Mouse (Mus musculus) heart, embryonic 11.5 days (tissue): ENCODE results near the gene Mrpl9. TPM values are rescaled to one million over a fixed set of nuclear protein-coding genes. Genes with fewer than 3 reads are reported as not detected.

ENCODE experiments used
- ATAC-seq: fragments of 200-750 bp; cut with Nextera tagmentation; replicated peaks from 2 replicates; pipeline ENCODE4 v1.8.0; 2017; ENCODE audit warnings: moderate library complexity; ENCODE audit not compliant: insufficient number of reproducible peaks, low FRiP score, low TSS enrichment
- H3K27ac ChIP-seq: fragments of 300-500 bp; sonication (generic); 2 replicates; pipeline ENCODE4 v1.5.1; 2014; ENCODE audit warnings: mild to moderate bottlenecking, low read depth, low read length
- H3K27me3 ChIP-seq: fragments of 300-500 bp; sonication (generic); 2 replicates; pipeline ENCODE4 v1.6.1; 2014; ENCODE audit warnings: mild to moderate bottlenecking, low read length, mixed read lengths; ENCODE audit not compliant: control insufficient read depth, insufficient read depth
- H3K36me3 ChIP-seq: fragments of 300-500 bp; sonication (generic); 2 replicates; pipeline ENCODE4 v1.6.1; 2014; ENCODE audit warnings: mild to moderate bottlenecking, low read length, moderate library complexity, mixed read lengths; ENCODE audit not compliant: control insufficient read depth, insufficient read depth
- H3K4me1 ChIP-seq: fragments of 300-500 bp; sonication (generic); 2 replicates; pipeline ENCODE4 v1.6.1; 2014; ENCODE audit warnings: low read length; ENCODE audit not compliant: control insufficient read depth, insufficient read depth
- H3K4me2 ChIP-seq: fragments of 300-500 bp; sonication (generic); 2 replicates; pipeline ENCODE4 v1.6.1; 2014; ENCODE audit warnings: mild to moderate bottlenecking, moderate library complexity
- H3K4me3 ChIP-seq: fragments of 300-500 bp; sonication (generic); 2 replicates; pipeline ENCODE4 v1.5.1; 2014; ENCODE audit warnings: low read depth, low read length
- H3K9ac ChIP-seq: fragments of 300-500 bp; sonication (generic); 2 replicates; pipeline ENCODE4 v1.6.1; 2014; ENCODE audit warnings: mild to moderate bottlenecking, low read depth, low read length, moderate library complexity
- H3K9me3 ChIP-seq: fragments of 300-500 bp; sonication (generic); replicated peaks from 2 replicates; pipeline ENCODE4 v1.6.1; 2016; ENCODE audit warnings: low read length; ENCODE audit not compliant: control insufficient read depth
- WGBS: fragments of 180-500 bp; shearing (Covaris S2); extraction: QIAGEN DNeasy Blood & Tissue Kit; methylation state at CpG from one replicate; pipeline ENCODE4 v1.1.7; 2014; ENCODE audit not compliant: insufficient replicate concordance; 5-methylcytosine and 5-hydroxymethylcytosine counted together
- polyA plus RNA-seq: library from polyadenylated mRNA; unstranded; fragments of >200 nt; fragmentation: Nextera tagmentation; extraction: Ambion mirVana; gene quantifications from 2 replicates; pipeline ENCODE4 v1.2.1, GENCODE M21; 2014

Gene Mrpl9
- polyA plus RNA-seq, 1 experiment from 2014 or later, result 60.8 TPM

- Histone ChIP-seq H3K4me1 (peaks cover 5% of the 10 kb centered on the region), H3K27ac (no peak overlapping the region), H3K36me3 (no peaks in the 10 kb centered on the region), H3K4me3 (no peak overlapping the region), H3K4me2 (no peak overlapping the region), H3K27me3 (peaks cover 33% of the 10 kb centered on the region), H3K9me3 (no peaks in the 10 kb centered on the region), H3K9ac (no peak overlapping the region)
- WGBS, result 75% methylated on average over 17 of the region's 17 CpGs
- ATAC-seq, result no peak
These were observed 39.8 kb downstream of the Mrpl9 start for GRCm38 (mm10) chr3:94482764-94483385.

DNA sequence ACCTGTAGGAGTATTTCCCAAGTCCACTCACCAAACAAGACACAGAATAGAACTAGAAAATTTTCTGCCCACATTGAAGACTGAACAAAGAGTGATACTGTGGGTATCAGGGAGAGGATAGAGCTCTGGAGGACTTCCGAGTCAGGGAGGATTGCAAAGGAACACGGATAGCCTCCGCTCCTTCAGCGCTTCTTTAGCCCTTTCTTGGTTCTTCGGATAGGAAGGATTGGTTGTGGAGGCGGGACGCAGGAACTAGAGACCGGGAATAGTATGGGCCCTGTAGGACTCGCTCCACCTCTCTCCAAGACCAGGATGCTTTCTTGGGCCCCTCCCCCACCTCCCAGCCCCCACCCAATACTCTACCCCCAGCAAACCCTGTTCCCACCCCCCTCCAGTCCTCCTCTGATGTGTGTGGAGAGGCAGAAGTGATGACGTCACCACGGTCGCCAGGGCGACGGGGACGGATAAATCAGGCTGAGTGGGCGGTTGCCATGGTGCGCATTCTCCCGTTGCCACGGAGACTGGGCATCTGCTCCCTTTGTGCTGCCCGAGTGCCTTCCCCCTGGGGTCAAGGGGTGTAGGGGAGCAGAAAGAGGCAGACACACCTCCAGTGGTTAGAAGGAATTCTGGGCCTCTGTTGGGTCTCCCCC lies 40.8 kb downstream of the Mrpl9 start:
- Histone ChIP-seq H3K9me3 (no peaks in the 10 kb centered on the region), H3K4me3 (no peak overlapping the region), H3K27ac (no peak overlapping the region), H3K4me1 (peaks cover 5% of the 10 kb centered on the region), H3K9ac (no peak overlapping the region), H3K4me2 (no peak overlapping the region), H3K36me3 (no peaks in the 10 kb centered on the region), H3K27me3 (peaks cover 26% of the 10 kb centered on the region)
- 25% methylated on average over 20 of the region's 20 CpGs for WGBS
- ATAC-seq, result no peak

DNA sequence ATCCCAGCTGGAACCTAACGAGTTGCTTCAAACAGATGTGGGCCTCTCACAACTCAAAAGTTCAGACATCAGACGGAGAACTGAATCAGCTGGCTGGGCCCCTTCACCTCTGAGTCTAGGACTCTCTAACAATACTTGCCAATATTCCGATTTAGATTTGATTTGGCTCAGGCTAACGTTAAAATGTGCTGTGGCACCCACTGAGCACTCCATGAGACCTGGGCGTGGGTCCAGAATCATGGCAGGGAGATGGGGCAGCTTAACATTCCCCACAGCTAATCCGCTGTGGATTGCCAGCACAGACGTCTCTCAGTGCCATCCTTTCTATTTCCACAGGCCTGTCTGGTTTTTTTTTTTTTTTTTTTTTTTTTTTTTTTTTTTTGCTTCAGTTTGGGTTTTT lies 42.8 kb downstream of the Mrpl9 start:
- peaks cover 7% of the 10 kb centered on the region; the same call in 1 of the 2 replicates for H3K27me3 ChIP-seq
- H3K27ac ChIP-seq, result no peak overlapping the region
- no peak overlapping the region for H3K4me3 ChIP-seq
- H3K4me2 ChIP-seq, result no peak overlapping the region
- no peaks in the 10 kb centered on the region for H3K36me3 ChIP-seq
- H3K4me1 ChIP-seq, result peaks cover 3% of the 10 kb centered on the region
- WGBS, result 76% methylated on average over 7 of the region's 7 CpGs
- H3K9ac ChIP-seq, result no peak overlapping the region
- no peak for ATAC-seq
- no peaks in the 10 kb centered on the region for H3K9me3 ChIP-seq

GRCm38 (mm10) chr3:94487581-94487980 lies 44.5 kb downstream of the Mrpl9 start:
- Histone ChIP-seq H3K27me3 (no peaks in the 10 kb centered on the region), H3K36me3 (no peaks in the 10 kb centered on the region), H3K27ac (no peak overlapping the region), H3K9ac (no peak overlapping the region), H3K4me2 (no peak overlapping the region), H3K4me3 (no peak overlapping the region), H3K4me1 (no peaks in the 10 kb centered on the region; the same call in none of the 2 replicates), H3K9me3 (no peaks in the 10 kb centered on the region)
- no peak for ATAC-seq
- WGBS, result 59% methylated on average over 6 of the region's 6 CpGs

DNA sequence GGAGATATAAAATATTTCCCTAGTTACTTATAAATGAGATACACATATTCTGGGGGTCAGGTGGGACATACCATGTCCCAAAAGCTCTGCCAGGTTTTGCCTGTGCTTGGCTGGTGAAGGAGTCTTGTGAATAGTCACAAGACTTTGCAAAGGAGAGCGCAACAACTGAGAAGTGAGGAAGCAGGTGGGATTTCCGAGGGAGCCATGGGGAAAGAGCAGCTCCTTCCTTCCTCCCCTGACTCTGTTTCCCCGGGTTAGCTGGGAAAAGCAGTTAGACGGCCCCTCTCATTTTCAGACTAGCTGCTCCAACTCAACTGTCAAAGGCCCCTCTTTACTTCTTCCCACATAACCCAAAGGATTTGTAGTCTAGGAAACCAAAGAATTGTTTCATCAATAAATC lies 54.0 kb downstream of the Mrpl9 start:
- no peaks in the 10 kb centered on the region for H3K4me1 ChIP-seq
- 0 out of 2 replicates have a peak, but pooled peaks cover 3% of the 10 kb centered on the region for H3K36me3 ChIP-seq
- no peaks in the 10 kb centered on the region for H3K9me3 ChIP-seq
- H3K4me3 ChIP-seq, result no peak overlapping the region
- 77% methylated on average over 4 of the region's 4 CpGs for WGBS
- H3K27me3 ChIP-seq, result no peaks in the 10 kb centered on the region
- H3K9ac ChIP-seq, result no peak overlapping the region
- ATAC-seq, result no peak
- H3K27ac ChIP-seq, result no peak overlapping the region
- H3K4me2 ChIP-seq, result no peak overlapping the region

Other genes with a start within 250 kb of the Mrpl9 start
- gene Gm5286, start 246.6 kb upstream of the Mrpl9 start, polyA plus RNA-seq, result not detected in 2 replicates
- gene Gm4778, start 179.3 kb upstream of the Mrpl9 start, polyA plus RNA-seq, result not detected in 2 replicates
- 11.8 and 12.5 TPM in 2 replicates for gene Them4, start 133.2 kb upstream of the Mrpl9 start, polyA plus RNA-seq
- gene Them5, start 101.2 kb upstream of the Mrpl9 start, polyA plus RNA-seq, result 0.17 TPM in 1 of 2 replicates, not detected in the other
- 0.59 and 0.89 TPM in 2 replicates for gene C2cd4d, start 80.9 kb upstream of the Mrpl9 start, polyA plus RNA-seq
- gene Rorc, start 70.5 kb upstream of the Mrpl9 start, polyA plus RNA-seq, result 0.41 and 0.44 TPM in 2 replicates
- gene Lingo4, start 44.8 kb upstream of the Mrpl9 start, polyA plus RNA-seq, result not detected in 2 replicates
- gene Tdrkh, start 30.0 kb upstream of the Mrpl9 start, polyA plus RNA-seq, result 8.4 and 8.7 TPM in 2 replicates
- 0.29 TPM in 1 of 2 replicates, not detected in the other for gene Oaz3, start 597 bp downstream of the Mrpl9 start, polyA plus RNA-seq
- 2.8 and 4.7 TPM in 2 replicates for gene Celf3, start 35.0 kb downstream of the Mrpl9 start, polyA plus RNA-seq
- 6.6 and 7.0 TPM in 2 replicates for gene Riiad1, start 37.0 kb downstream of the Mrpl9 start, polyA plus RNA-seq
- 21.2 and 23.7 TPM in 2 replicates for gene Snx27, start 139.4 kb downstream of the Mrpl9 start, polyA plus RNA-seq
- gene Gm10972, start 199.8 kb downstream of the Mrpl9 start, polyA plus RNA-seq, result not detected in 2 replicates
- 8.7 and 10.5 TPM in 2 replicates for gene Tuft1, start 215.6 kb downstream of the Mrpl9 start, polyA plus RNA-seq